Mouse (Mus musculus) hindbrain, embryonic 16.5 days (tissue): ENCODE data around the gene Gm7978. TPM values are rescaled to one million over a fixed set of nuclear protein-coding genes. Genes with fewer than 3 reads are reported as not detected.
"Not testable (repeated sequence)": the region's sequence is repeated elsewhere in the genome, so short reads cannot be mapped to it uniquely, and the experiment has no call there.

ENCODE experiments used
- ATAC-seq: fragments of 200-750 bp; cut with Nextera tagmentation; 2 replicates; pipeline ENCODE4 v1.8.0; 2017; ENCODE audit warnings: moderate TSS enrichment, moderate library complexity
- H3K27ac ChIP-seq: fragments of 300-500 bp; sonication (generic); 2 replicates; pipeline ENCODE4 v1.5.1; 2014; ENCODE audit warnings: low read depth, mild to moderate bottlenecking, control low read depth, low read length, moderate library complexity
- H3K27me3 ChIP-seq: fragments of 300-500 bp; sonication (generic); replicated peaks from 2 replicates; pipeline ENCODE4 v1.6.1; 2014; ENCODE audit warnings: low read length; ENCODE audit not compliant: control insufficient read depth, insufficient read depth
- H3K36me3 ChIP-seq: fragments of 300-500 bp; sonication (generic); 2 replicates; pipeline ENCODE4 v1.6.1; 2014; ENCODE audit warnings: mild to moderate bottlenecking, low read length, moderate library complexity, mixed read lengths; ENCODE audit not compliant: control insufficient read depth, insufficient read depth
- H3K4me1 ChIP-seq: fragments of 300-500 bp; sonication (generic); 2 replicates; pipeline ENCODE4 v1.6.1; 2014; ENCODE audit warnings: low read depth, low read length; ENCODE audit not compliant: control insufficient read depth, insufficient read depth
- H3K4me2 ChIP-seq: fragments of 300-500 bp; sonication (generic); 2 replicates; pipeline ENCODE4 v1.6.1; 2014; ENCODE audit warnings: mild to moderate bottlenecking, low read length, control low read depth, moderate library complexity
- H3K4me3 ChIP-seq: fragments of 300-500 bp; sonication (generic); 2 replicates; pipeline ENCODE4 v1.5.1; 2014; ENCODE audit warnings: mild to moderate bottlenecking, low read length, control low read depth, moderate library complexity
- H3K9ac ChIP-seq: fragments of 300-500 bp; sonication (generic); 2 replicates; pipeline ENCODE4 v1.6.1; 2014; ENCODE audit warnings: low read depth, mild to moderate bottlenecking, control low read depth, low read length, moderate library complexity
- H3K9me3 ChIP-seq: fragments of 300-500 bp; sonication (generic); 2 replicates; pipeline ENCODE4 v1.6.1; 2014; ENCODE audit warnings: mild to moderate bottlenecking, low read length, moderate library complexity; ENCODE audit not compliant: control insufficient read depth
- WGBS: fragments of 180-500 bp; shearing (Covaris S2); extraction: QIAGEN DNeasy Blood & Tissue Kit; methylation state at CpG from one replicate; pipeline ENCODE4 v1.1.7; 2014; 5-methylcytosine and 5-hydroxymethylcytosine counted together
- polyA plus RNA-seq: library from polyadenylated mRNA; unstranded; fragments of >200 nt; fragmentation: Nextera tagmentation; extraction: Ambion mirVana; gene quantifications from 2 replicates; pipeline ENCODE4 v1.2.1, GENCODE M21; 2015

Gene Gm7978
- not detected in 2 replicates for polyA plus RNA-seq

DNA sequence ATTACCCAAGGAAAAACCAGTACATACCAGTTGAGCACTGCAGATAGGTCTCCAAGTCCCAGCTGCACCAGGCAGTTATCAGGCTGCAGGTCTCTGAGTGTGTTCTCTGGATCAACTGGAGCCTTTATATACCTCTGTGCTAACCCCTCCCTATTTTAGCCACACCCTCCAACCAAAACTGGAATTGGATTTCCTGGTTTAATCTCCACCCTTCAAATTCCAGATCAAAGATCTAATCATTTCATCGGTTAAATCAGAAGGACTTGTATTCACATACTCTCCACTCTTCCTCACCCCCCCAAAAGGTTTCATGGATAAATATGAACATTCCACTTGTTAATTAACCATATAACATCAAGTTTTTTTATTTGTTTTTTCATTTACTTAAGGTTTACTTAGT is at the start of gene Gm7978:
Gene Gm7978, minus strand, starts transcription at position 101 of the 400 bp plus-strand sequence.
- H3K36me3 ChIP-seq, H3K4me3 ChIP-seq, H3K9me3 ChIP-seq, H3K27ac ChIP-seq, H3K4me2 ChIP-seq, H3K9ac ChIP-seq, H3K27me3 ChIP-seq, H3K4me1 ChIP-seq, ATAC-seq: not testable (repeated sequence)
- WGBS: no CpG with 5 or more reads among the region's 1 CpGs

DNA sequence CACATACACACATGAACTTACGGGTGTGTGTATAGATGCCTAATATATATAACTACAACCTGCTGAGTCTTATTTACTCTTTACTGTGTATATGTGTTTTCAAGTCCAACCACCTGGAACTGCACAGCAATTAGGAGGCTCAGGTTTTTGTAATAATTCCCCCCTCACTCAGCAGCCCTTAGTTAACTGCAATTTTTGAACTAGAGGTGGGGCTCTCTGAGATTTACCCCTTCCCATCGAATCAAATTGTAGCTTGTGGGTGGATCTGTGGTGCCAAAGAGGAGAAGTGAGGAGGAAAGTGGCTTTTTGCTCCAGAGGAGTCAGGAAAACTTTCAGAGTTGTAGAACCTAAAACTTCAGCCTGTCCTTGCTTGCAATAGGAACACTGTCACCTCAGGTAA is 39.7 kb upstream of the Gm7978 start, which contains the start of gene E330014E10Rik:
Gene E330014E10Rik, plus strand, starts transcription at position 301 of the 400 bp plus-strand sequence.
- no CpG with 5 or more reads among the region's 2 CpGs for WGBS
- not testable (repeated sequence) for H3K27me3 ChIP-seq, H3K36me3 ChIP-seq, H3K4me3 ChIP-seq, ATAC-seq, H3K9me3 ChIP-seq, H3K4me1 ChIP-seq, H3K27ac ChIP-seq, H3K9ac ChIP-seq, H3K4me2 ChIP-seq

GRCm38 (mm10) chr5:95741714-95742113 is 5.7 kb upstream of the Gm7978 start, which contains the start of gene Gm7982:
Gene Gm7982 (plus strand): TSS chr5:95742014.
- not testable (repeated sequence) for H3K9ac ChIP-seq, H3K4me1 ChIP-seq, H3K36me3 ChIP-seq, H3K27ac ChIP-seq, H3K9me3 ChIP-seq, H3K4me3 ChIP-seq, H3K27me3 ChIP-seq, ATAC-seq, H3K4me2 ChIP-seq
- no CpG with 5 or more reads among the region's 3 CpGs for WGBS

Other genes starting within 250 kb of the Gm7978 start
- gene Gm3286, start 225.4 kb downstream of the Gm7978 start, polyA plus RNA-seq: not detected in 2 replicates
- not detected in 2 replicates for gene Gm7971, start 141.3 kb downstream of the Gm7978 start, polyA plus RNA-seq
- gene Gm7982, start 5.8 kb upstream of the Gm7978 start, polyA plus RNA-seq: not detected in 2 replicates
- gene E330014E10Rik, start 39.8 kb upstream of the Gm7978 start, polyA plus RNA-seq: not detected in 2 replicates
- 0.36 and 0.40 TPM in 2 replicates for gene Cxcl13, start 220.8 kb upstream of the Gm7978 start, polyA plus RNA-seq